Mouse (Mus musculus): ENCODE data around the gene Asic4.

GRCm38 (mm10) chr1:75478916-75479634, 28.8 kb downstream of the Asic4 start, which contains the start of the genes Chpf and Tmem198:
- TF ChIP-seq EP300 (IDR thresholded peaks at IDR 0.05; ENCODE audit: low read depth) (no peak), CTCF (IDR thresholded peaks at IDR 0.05; ENCODE audit: low read depth) (no peak)

Data from liver, embryonic 14.5 days (tissue).